Mouse (Mus musculus) cerebellum, postnatal 4 days (tissue): ENCODE measurements around the gene Dgcr2.

Experiments
- DNase-seq, 2 experiments: peaks; one replicate each; pipeline ENCODE4 v3.0.0; 2022; ENCODE audit warnings: low spot score in 2 of 2, mixed read lengths in 1 of 2

Dgcr2 gene

GRCm38 (mm10) chr16:17911052-17911595 lies 12.8 kb upstream of the Dgcr2 start, which contains the start of gene Ess2:
Ess2 (minus strand) TSS chr16:17911348.
- DNase-seq: peak; percentile 68 to 82

DNA sequence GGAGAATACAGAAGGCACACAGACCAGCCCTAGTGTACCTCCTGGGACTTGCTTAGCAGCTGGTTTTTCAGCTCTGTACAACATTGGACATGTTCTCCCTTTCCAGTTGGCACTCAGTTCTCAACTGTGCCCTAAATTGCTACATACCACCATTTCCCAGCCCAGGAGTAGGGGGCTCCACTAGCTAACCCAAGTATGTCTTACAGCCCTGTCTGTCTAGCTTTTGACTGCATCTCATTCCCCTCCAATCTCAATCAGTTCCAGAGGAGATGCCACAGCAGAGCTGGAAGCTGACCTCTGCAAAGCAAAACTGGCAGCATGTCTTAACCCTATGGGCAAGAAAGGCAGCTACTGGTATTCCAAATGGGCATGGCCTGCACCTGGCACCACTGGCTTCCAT lies 2.3 kb downstream of the Dgcr2 start:
- DNase-seq: no peak

- DNase-seq: no peak
Measured at GRCm38 (mm10) chr16:17893923-17894322, 4.4 kb downstream of the Dgcr2 start, which contains the start of gene Tssk1. Tssk1 (plus strand) TSS chr16:17894223.

DNA sequence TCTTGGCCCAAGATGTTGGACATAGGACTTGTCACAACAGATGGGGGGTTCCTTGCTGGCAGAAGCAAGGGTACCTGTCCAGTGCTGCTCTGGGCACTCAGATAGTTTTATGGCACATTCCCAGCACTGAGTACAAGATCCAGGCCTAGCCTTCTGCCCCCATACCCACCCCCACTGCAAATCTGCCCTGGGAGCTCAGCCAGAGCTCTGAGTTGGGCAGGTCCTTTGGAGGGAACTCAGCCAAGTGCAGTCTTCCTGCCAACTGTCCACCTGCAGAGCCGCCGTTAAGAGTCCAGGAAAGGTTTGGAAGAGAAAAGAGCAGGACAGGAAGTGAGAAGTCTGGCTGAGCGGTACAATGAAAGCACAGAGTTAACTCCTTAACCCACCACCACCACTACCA lies 5.8 kb downstream of the Dgcr2 start:
- DNase-seq: peak in 1 of 2 experiments; percentile 31

GRCm38 (mm10) chr16:17891567-17891959 lies 6.8 kb downstream of the Dgcr2 start, which contains the start of gene Gm20518:
Gm20518 (minus strand) TSS chr16:17891671.
- DNase-seq: peak; percentile 99 to 100

DNA sequence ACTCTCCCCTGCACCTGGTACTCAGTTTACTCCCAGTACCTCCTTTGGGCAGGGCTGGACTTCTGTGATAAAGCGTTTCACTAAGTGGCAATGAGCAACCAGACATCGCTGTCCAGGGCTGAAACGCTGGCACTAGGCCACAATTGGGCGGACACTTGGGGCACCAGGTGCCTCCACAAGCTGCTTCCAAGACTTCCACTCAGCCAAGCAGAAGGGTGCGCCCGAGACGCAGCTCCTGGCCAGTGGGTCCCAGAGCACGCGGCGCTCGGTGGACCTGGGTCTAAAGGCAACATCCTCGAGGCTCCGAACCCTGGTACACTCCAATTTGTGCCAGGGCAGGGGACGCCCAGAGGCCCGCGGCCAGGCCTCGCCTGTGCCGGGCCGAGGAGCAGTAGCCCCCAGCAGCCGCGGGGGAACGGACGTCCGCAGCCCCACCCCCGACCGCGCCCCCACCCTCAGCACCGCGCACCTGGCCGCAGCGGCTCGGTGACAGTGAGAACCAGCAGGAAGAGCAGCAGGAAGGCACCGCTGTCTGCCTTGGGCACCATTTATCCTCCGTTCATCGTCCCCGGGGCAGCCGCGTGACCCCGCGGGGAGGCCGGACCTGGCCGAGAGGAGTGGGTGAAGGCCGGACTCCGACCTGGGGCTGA lies 7.3 kb downstream of the Dgcr2 start:
- peak; percentile 55 to 86 for DNase-seq

DNA sequence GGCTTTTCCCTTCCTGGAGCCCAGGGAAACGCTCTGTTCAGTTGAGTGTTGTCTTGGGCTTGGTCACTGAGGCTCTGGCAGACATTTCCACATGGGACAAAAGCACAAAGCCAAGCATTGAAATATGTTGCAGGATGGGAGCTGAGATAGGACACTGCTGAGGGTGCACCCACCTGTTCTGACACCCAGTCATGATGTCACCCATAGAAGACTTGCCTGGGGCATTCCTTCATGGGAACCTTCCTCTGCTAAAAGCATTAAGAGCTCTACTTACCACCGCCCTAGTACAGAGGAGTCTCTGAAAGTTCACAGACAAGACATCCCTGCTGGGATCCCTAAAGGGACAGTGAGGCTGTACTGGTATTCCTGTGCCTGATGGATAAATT lies 8.0 kb downstream of the Dgcr2 start:
- DNase-seq: no peak

DNA sequence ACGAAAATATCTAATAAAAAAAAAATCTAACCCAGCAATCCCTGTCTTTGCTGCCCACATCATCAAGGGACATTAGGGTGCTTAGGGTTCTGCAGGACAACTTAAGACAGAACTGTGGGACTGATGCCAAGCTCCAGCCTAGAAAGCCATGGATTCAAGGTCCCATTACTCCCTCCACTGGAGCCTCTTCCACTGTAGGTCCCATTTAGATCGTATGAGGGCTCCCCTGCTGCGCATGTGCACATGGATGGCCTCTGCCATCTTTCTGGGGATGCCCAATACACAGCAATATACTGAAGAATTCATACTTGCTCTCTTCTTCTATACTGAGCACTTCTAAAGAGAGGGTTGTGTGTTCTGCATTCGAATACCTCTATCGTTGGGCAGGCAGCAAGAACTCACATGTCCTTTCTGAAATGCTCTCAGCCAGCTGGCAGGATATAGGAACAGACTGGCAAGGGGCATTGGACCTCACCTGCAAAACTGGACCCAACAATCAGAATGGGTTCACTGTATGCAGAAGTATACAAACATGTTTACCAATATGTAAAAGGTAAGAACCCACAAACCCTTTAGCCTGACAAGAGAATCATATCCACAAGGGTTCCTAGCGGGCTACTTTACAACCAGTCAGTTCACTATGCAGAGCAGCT lies 8.5 kb downstream of the Dgcr2 start:
- DNase-seq: no peak

GRCm38 (mm10) chr16:17884116-17884515 lies 14.2 kb downstream of the Dgcr2 start:
- DNase-seq: no peak

DNA sequence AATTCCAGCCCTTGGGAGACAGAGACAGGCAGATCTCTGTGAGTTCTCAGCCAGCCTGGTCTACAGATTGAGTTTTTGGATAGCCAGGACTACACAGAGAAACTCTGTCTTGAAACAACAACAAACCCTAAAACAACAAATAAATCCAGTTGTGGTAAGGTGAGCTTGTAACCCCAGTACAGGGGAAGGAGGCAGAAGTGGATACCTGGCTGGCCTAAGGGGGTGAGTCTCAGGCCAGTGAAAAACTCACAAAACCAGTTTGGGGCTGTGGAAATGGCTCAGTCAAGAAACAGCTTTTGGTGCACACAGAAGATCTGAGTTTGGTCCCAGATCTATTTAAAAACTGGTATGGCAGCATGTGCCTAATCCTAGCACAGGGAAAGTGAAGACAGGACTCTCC lies 16.2 kb downstream of the Dgcr2 start:
- no peak for DNase-seq

DNA sequence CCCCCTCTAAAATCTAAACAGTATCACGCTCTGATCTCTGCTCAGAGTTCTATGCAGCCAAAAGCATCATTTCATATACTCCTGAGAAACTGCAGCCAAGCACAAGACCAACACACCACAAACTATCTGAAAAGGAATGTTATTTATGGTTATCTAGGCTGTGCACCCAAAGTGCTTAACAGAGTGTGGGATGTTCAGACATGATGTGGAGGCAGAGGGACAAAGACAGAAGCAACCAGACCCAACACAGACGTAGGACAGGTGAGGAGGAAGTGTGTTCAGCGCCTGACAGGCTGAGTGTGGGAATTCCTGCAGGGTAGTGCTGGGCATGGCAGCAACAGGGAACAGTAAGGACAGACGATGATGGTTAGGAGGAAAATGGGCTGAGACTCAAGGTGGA lies 18.8 kb downstream of the Dgcr2 start:
- no peak for DNase-seq

DNA sequence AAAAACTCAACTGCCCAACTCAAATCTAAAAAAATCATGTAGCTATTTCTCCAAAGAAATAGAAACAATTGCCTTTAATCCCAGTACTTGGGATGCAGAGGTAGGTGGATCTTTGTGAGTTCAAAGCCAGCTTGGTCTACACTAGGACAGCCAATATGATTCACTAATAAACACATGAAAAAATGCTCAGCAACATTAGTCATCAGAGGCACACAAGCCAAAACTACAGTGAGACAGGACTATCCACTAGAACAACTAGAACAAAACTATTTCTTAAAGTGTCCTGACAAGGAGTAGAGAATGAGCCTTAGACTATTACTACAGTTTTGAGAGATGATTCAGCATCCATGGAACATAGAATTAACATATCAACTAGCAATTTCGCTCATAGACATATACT lies 22.3 kb downstream of the Dgcr2 start:
- no peak for DNase-seq

DNA sequence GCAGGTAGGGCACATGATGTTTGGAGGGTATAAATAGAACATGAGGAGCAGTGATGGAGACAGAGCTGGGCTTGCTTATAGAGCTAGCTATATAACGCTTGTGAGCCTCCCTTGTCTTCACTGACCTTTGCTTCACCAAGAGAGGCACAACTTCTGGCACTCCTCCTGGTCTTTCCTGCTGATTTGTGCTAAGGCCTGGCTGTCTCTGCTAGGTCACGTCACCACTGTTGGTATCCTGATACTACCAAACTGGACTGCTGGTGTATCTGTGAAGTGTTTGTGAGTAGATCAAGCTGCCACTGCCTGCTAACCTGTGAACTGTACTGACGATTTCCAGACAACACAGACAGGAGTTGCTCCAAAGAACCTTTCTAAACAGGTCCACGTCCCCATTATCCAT lies 23.2 kb downstream of the Dgcr2 start:
- DNase-seq: no peak

DNA sequence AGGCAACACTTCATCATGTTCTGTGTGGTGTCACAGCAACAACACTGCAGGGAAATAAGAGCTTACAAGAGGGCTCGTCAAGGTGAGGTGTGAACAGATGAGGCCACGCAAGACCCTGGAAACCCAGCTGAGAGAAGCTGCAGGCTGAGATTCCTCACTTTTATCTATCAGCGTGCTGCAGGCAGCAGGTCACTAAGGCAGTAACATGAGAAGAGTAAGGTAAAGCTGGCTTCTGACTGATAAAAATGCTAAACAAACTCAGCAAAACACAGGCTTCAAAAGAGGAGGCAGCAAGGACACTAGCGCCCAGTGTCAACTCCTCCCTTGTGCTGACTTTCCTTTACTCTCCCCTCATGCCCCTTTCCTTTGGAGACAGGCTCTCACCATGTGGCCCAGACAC lies 25.4 kb downstream of the Dgcr2 start:
- no peak for DNase-seq

DNA sequence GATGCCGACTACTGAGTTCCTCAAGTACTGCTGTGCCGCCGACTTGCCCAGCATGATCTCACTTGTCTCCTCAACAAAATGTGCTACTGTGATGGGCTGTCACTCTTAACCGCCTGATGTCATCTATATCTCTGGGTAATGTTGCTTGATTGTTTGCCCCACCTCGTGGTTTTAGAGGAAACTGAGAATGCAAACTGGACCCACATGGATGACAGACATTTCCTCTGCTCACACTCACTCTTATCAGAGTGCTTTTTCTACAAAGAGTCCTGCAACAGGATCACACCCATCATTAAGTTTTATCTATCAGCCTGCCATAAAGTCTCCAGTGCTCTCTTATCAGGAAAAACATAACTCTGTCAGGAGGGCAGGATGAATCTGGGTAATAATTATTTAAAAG lies 27.1 kb downstream of the Dgcr2 start:
- no peak for DNase-seq

DNA sequence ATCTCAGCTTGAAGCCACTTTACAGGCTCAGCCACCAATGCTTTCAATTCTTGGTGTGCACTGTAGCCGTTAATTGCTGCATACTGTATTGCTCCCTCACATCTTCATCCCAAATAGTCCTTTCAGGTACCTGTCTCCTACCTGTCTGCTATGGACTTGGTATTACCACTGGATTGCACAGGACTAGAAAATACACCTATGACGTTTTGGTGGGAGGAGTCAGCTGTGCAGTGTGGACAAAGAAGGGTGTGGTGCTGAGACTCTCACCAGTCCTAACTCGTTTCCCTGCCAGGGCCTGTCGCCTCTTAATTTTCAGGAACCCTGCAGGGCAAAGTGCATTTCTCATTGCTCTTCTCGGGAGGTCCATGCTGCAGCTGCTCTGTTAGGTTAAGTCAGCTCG lies 32.6 kb downstream of the Dgcr2 start:
- DNase-seq: no peak

DNA sequence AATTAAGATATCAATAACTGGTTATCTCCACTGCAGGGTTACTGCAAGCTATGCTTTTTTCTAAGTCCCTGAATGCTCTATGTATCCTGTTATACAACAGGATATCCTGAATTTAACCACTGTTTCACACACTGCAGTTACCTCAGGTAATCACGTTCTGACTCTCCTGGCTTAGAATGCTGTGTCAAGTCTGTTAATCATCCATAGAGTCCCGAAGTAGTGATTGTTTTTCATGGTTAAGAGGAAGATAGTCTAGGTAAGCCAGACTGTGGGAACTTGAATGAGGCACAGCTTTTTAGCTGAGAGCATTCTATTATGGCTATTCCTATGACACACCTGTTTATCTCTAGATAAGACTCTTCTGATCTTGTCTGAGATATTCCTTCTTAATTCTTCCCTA lies 33.1 kb downstream of the Dgcr2 start:
- DNase-seq: no peak

DNA sequence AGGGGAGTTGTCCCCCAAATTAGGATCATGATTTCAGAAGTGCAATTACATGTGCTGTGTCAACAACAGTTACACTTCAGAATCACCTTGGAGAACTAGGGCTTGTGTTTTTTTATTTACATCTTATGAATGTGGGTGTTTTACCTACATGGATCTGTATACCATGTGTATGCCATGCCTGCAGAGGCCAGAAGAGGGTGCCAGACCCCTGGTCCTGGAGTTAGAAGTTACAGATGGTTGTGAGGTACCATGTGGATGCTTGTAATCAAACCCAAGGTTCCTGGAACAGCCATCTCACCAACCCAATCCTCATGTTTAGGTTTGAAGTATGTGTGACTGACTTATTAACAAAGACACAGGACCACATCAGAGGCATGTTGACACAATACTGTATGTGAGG lies 39.8 kb downstream of the Dgcr2 start:
- no peak for DNase-seq

GRCm38 (mm10) chr16:17857157-17857556 lies 41.2 kb downstream of the Dgcr2 start:
- DNase-seq: no peak

DNA sequence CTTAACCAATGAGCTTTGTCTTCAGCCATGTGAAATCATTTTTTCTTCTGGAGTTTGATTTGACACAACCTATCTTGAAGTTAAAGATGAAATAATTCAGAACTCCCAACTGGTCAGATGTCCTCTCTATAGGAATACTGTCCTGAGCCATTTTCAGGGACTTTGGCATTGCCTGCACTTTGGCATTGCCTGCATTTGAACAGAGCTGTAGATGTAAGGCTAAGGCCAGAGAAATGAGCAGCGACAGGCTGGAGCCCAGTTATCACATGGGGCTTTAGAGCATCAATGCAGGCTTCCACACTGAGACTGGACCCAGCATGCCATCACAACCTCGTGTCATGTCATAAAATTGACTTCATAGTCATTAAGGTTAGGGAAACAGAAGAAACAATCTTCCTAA lies 45.1 kb downstream of the Dgcr2 start:
- DNase-seq: no peak

DNA sequence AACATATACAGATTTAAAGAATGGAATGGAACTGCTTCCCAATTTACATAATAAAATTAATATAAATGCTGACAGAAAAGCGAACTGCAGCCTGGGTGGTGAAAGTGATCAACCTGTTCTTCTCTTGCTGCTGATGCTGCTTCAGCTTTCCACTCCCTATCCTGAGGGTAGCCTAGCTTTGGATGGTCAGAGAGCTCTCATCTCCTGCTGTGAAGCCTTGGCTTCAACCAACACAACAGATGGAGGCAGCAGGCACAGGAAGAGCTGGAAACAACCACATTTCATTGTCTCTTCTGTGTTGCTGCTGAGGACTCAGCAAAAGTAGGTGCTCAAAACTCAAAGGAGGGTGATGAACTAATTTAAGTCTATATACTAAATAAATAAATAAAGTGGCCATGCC lies 46.5 kb downstream of the Dgcr2 start:
- peak in 1 of 2 experiments; percentile 49 for DNase-seq

- DNase-seq: no peak
Measured at GRCm38 (mm10) chr16:17851331-17851730, 47.0 kb downstream of the Dgcr2 start.

GRCm38 (mm10) chr16:17849486-17849885 lies 48.9 kb downstream of the Dgcr2 start:
- no peak for DNase-seq
